Mouse (Mus musculus) spleen, adult 2 months (tissue): ENCODE results near the gene Nampt. TPM values are rescaled to one million over a fixed set of nuclear protein-coding genes. Genes with fewer than 3 reads are reported as not detected.

ENCODE experiments used
- DNase-seq, 2 experiments: peaks; one replicate each; pipeline versions ENCODE4 v3.0.0 to v3.0.0-alpha.2; 2012 to 2021; ENCODE audit warnings: low spot score in 2 of 2, low read depth in 1 of 2
- H3K27ac ChIP-seq: fragments of 200-500 bp; 2 replicates; pipeline ENCODE4 v1.5.1; 2012; ENCODE audit warnings: low read length, inconsistent platforms; ENCODE audit not compliant: insufficient read depth
- H3K27me3 ChIP-seq: fragments of 200-500 bp; 2 replicates; pipeline ENCODE4 v1.6.1; 2012; ENCODE audit warnings: mild to moderate bottlenecking, moderate library complexity, low read length, inconsistent platforms; ENCODE audit not compliant: control insufficient read depth, insufficient read depth
- H3K36me3 ChIP-seq: fragments of 200-500 bp; 2 replicates; pipeline ENCODE4 v1.6.1; 2012; ENCODE audit warnings: mild to moderate bottlenecking, low read length, inconsistent platforms; ENCODE audit not compliant: control insufficient read depth, insufficient read depth
- H3K4me1 ChIP-seq: fragments of 200-500 bp; 2 replicates; pipeline ENCODE4 v1.6.1; 2011; ENCODE audit warnings: inconsistent platforms; ENCODE audit not compliant: control insufficient read depth, insufficient read depth, insufficient read length
- H3K4me3 ChIP-seq: fragments of 200-500 bp; 2 replicates; pipeline ENCODE4 v1.5.1; 2011; ENCODE audit warnings: mild to moderate bottlenecking, inconsistent platforms; ENCODE audit not compliant: insufficient read depth, insufficient read length; ENCODE audit errors: extremely low read depth
- CTCF ChIP-seq: fragments of 200-500 bp; IDR thresholded peaks from 2 replicates; pipeline ENCODE4 v1.5.1; 2011; ENCODE audit warnings: mild to moderate bottlenecking, inconsistent platforms; ENCODE audit not compliant: insufficient read depth, insufficient read length, insufficient replicate concordance; ENCODE audit errors: extremely low read depth
- POLR2A ChIP-seq: fragments of 200-500 bp; IDR thresholded peaks from 2 replicates; pipeline ENCODE4 v1.6.1; 2011; ENCODE audit warnings: low read depth, low read length, inconsistent platforms
- WGBS: fragments of 180-500 bp; shearing (Covaris S2); methylation state at CpG from one replicate; pipeline ENCODE4 v1.1.7; 2018; 5-methylcytosine and 5-hydroxymethylcytosine counted together
- polyA plus RNA-seq: library from polyadenylated mRNA; depleted of rRNA; stranded (reverse); fragments of >200 nt; gene quantifications from 2 replicates; pipeline ENCODE4 v1.2.3, GENCODE M21; 2012

Nampt gene
- polyA plus RNA-seq, 1 experiment = 8.0 TPM

DNA sequence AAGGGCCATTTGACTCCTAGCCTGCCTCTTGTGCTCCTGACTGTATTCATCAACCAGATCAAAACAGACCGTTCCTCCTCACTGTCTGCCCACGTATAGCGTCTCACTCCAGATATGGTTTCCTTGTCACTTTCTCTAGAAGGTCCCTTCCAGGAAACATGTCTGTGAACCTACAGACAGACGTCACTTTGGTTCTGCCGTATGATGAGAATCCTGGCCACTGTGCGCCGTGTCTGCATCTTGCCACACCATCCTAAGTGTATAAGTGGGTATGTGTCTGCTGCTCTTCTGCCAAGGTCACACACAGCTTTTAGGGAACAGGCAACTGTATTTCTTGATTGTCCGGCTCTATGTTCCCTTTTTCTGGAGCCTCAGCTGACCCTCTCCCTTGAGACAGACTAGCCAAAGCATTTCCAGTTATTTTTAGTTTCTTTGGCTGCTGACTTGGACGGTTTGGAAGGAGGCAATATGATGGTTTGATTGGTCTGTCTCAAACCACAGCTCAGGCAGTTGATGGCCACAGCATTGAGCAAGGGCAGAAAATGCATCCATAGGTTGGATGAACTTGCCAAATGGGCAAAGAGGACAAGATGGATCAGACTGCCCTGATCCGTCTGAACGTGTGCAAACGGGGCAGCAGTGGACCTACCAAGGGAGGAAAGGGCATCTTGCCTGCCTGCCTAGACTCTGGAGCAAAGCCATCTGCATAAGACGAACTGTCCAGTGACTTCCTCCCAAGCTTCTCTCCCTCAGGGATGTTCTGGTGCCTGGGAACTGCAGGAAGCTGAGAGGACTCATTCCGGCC is 37.6 kb downstream of the Nampt start:
- Histone ChIP-seq H3K27me3 (no peaks in the 10 kb centered on the region), H3K4me3 (no peak overlapping the region), H3K36me3 (no peaks in the 10 kb centered on the region), H3K4me1 (no peaks in the 10 kb centered on the region), H3K27ac (no peak overlapping the region)
- DNase-seq = no peak
- TF ChIP-seq CTCF = no peak
- TF ChIP-seq POLR2A = no peak
- 72% methylated on average over 14 of the region's 14 CpGs for whole genome bisulfite sequencing

DNA sequence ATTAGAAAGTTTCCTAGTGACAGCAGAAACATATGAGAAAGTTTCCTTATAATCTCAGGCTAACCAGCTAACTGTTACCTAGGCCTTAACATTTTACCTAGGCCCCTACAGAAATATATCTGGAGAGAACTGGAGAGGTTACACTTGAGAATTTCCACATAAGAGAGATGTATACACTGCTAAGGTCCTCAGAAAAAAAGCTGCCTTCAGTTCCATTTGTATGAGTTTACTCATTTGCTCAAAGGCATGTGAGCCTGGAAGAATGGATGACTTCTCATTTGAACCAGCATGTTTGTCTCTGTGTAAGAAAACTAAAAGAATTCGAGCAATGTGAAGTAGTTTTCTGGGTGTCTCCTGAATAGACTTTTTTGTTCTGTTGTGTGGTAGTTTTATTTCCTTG is 39.1 kb downstream of the Nampt start:
- H3K36me3 ChIP-seq = no peaks in the 10 kb centered on the region
- 85% methylated on average over 1 of the region's 1 CpGs for WGBS
- no peaks in the 10 kb centered on the region for H3K4me1 ChIP-seq
- H3K27me3 ChIP-seq = no peaks in the 10 kb centered on the region
- TF ChIP-seq CTCF (no peak), POLR2A (no peak)
- no peak overlapping the region for H3K27ac ChIP-seq
- no peak overlapping the region for H3K4me3 ChIP-seq
- DNase-seq = no peak

DNA sequence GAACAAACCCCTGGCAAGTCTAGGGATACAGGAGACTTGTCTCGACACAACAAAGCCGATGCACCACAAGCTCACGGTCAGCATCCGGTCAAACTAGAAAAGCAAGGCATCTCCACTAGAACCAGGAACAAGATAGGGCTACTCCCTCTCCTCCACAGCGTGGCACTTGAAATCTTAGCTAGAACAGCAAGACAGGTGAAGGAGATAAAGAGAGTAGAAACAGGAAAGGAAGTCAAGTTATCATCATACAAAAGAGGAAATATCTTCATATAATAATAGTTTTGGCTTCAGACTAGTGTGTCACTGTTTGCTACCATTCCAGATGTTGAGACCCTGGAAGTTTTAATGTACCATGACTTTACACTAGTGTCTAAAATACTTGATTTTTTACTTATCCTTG is 41.5 kb downstream of the Nampt start:
- H3K27ac ChIP-seq = no peak overlapping the region
- no peaks in the 10 kb centered on the region for H3K4me1 ChIP-seq
- H3K27me3 ChIP-seq = no peaks in the 10 kb centered on the region
- no peaks in the 10 kb centered on the region for H3K36me3 ChIP-seq
- TF ChIP-seq POLR2A (no peak), CTCF (no peak)
- DNase-seq = no peak
- WGBS = 88% methylated on average over 5 of the region's 5 CpGs
- H3K4me3 ChIP-seq = no peak overlapping the region

DNA sequence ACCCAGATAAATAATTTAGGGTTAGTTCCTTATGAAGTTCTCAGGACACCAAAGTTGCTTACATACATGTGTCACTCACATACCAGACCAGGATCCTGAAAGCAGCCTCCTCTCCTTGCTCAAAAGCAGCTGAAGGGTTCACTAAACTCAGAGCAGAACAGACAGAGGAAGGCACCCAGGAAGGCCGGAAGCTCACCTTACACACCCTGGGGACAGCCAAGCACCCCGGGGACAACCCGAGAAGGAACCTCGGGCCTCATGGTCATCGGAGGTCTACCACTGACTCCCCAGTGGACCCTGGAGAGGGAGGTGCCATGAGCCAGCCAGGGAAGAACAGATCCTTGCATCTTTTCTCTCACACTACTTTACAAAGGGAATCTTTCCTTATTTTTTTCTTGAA is 51.5 kb downstream of the Nampt start:
- WGBS = 83% methylated on average over 5 of the region's 5 CpGs
- no peak for DNase-seq
- TF ChIP-seq POLR2A (no peak), CTCF (no peak)
- H3K27ac ChIP-seq = no peak overlapping the region
- no peaks in the 10 kb centered on the region for H3K27me3 ChIP-seq
- H3K4me1 ChIP-seq = no peaks in the 10 kb centered on the region
- no peak overlapping the region for H3K4me3 ChIP-seq
- H3K36me3 ChIP-seq = no peaks in the 10 kb centered on the region

DNA sequence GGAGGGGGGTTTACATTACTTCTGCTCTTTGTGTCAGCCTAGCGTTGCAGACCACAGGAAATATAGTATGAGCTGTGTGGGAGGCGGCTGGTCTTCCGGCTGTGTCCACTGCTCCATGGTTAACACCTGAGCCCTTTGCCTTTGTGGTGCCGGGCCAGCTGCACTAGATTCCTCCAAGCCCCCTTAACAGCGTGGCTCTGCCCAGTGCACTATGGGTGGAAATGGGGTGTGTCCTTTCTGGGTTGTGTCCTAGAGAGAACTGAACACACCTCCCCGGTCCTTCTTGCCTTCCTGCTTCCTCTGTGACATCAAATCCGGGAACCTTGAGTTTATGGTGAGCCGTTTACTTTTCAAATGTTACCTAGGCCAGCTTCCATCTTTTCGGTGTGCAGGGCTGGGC is 58.2 kb downstream of the Nampt start:
- no peak for DNase-seq
- H3K4me1 ChIP-seq = no peaks in the 10 kb centered on the region
- no peak for TF ChIP-seq POLR2A
- no peak for TF ChIP-seq CTCF
- no peak overlapping the region for H3K4me3 ChIP-seq
- WGBS = 85% methylated on average over 9 of the region's 9 CpGs
- H3K27me3 ChIP-seq = no peaks in the 10 kb centered on the region
- no peaks in the 10 kb centered on the region for H3K36me3 ChIP-seq
- H3K27ac ChIP-seq = no peak overlapping the region

DNA sequence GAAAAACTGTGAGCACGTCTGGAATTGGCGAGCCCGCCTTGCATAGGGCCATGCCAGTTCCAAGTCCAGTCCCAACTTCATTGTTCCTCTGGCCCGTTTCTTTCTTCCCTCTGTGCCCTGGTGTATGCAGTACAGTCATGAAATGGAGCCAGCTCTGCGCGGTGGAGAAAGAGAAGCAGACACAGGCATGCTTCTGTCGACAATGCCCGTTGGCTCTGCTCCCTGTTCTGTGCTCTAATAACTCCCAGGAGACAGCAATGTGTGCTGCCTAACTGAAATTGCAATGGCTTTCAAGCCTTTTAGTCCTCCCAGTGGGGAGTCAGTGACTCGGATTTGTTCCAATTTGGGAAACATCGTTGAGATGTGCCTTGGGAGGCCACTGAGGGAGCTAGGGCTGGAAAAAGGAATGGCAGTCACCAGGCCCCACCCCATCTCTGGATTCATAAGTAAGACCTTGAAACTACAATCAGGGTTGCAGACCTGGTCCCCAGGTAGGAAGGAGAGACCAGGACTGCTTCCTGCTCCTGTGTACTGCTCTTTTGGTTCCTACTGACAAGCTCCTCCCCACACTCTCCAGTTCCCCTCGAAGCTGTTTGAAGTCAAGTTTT is 58.7 kb downstream of the Nampt start:
- Histone ChIP-seq H3K27ac (no peak overlapping the region), H3K36me3 (no peaks in the 10 kb centered on the region), H3K27me3 (no peaks in the 10 kb centered on the region), H3K4me1 (no peaks in the 10 kb centered on the region), H3K4me3 (no peak overlapping the region)
- no peak for DNase-seq
- WGBS = 89% methylated on average over 11 of the region's 11 CpGs
- no peak for TF ChIP-seq POLR2A
- TF ChIP-seq CTCF = no peak

DNA sequence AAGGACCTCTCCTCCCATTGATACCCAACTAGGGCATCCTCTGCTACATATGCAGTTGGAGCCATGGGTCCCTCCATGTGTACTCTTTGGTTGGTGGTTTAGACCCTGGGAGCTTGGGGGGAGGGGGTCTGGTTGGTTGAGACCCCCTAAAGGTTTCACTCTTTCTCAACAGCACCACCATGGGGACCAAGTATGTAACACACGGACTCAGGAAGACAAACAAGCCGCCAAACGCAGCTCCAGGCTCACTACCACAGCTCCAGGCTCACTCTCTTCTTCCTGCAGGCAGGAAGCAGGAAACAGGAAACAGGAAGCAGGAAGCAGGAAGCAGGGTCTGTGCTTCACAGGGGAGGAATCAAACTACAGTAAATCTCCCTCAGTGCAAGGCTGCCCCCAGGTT is 60.0 kb downstream of the Nampt start:
- Histone ChIP-seq H3K36me3 (no peaks in the 10 kb centered on the region), H3K4me1 (no peaks in the 10 kb centered on the region), H3K27ac (no peak overlapping the region), H3K27me3 (no peaks in the 10 kb centered on the region), H3K4me3 (no peak overlapping the region)
- no peak for DNase-seq
- TF ChIP-seq CTCF (no peak), POLR2A (no peak)
- WGBS = 89% methylated on average over 3 of the region's 3 CpGs
